Mouse (Mus musculus) left cerebral cortex, adult 2 months (tissue): ENCODE measurements around the gene Zfp446. TPM values are rescaled to one million over a fixed set of nuclear protein-coding genes. Genes with fewer than 3 reads are reported as not detected.

Source experiments
- DNase-seq, 2 experiments: peaks; one replicate each; pipeline ENCODE4 v3.0.0; 2021 to 2022; ENCODE audit warnings: low spot score in 2 of 2, mixed read lengths in 1 of 2; ENCODE audit errors: extremely low spot score in 1 of 2
- H3K27ac ChIP-seq: fragments of 200-600 bp; 2 replicates; pipeline ENCODE4 v1.8.1; 2022
- H3K4me3 ChIP-seq: fragments of 200-600 bp; 2 replicates; pipeline ENCODE4 v1.8.1; 2022
- CTCF ChIP-seq: fragments of 200-600 bp; IDR thresholded peaks from 2 replicates; pipeline ENCODE4 v1.8.1; 2022; ENCODE audit warnings: antibody characterized with exemption, mild to moderate bottlenecking, moderate library complexity
- intact Hi-C: fragments of 180-260 bp; cut with DNase I; formaldehyde crosslinking; loops from one replicate; pipeline ENCODE4 v1.15.1; 2025
- total RNA-seq, 2 experiments: library from RNA; stranded (reverse); gene quantifications; 2 replicates each; pipeline ENCODE4 v1.2.3; 2021

Gene Zfp446
- total RNA-seq, 2 experiments from 2014 or later: 7.9 to 9.0 TPM

- no peak for TF ChIP-seq CTCF
- H3K27ac ChIP-seq: no peak overlapping the region
- intact Hi-C loops: no loop called here
- no peak for DNase-seq
- no peak overlapping the region for H3K4me3 ChIP-seq
Observed at GRCm38 (mm10) chr7:12959718-12960117, 17.9 kb upstream of the Zfp446 start.

GRCm38 (mm10) chr7:12961511-12962141 is 16.0 kb upstream of the Zfp446 start:
- TF ChIP-seq CTCF: no peak
- intact Hi-C loops: no loop called here
- peak; percentile 38 to 52 for DNase-seq
- Histone ChIP-seq H3K4me3 (peak overlapping the region; percentile 50), H3K27ac (peak overlapping the region; percentile 80)

GRCm38 (mm10) chr7:12965678-12966091 is 12.0 kb upstream of the Zfp446 start, which contains the start of gene Zfp324:
TSS of gene Zfp324 (plus strand) at chr7:12965838.
- intact Hi-C loops: loop anchor here (1.0 to 2.0 kb wide), 3 partner anchors 12 to 43 kb away; partner anchors contain the start of genes Rps5 and Zfp446
- no peak for TF ChIP-seq CTCF

GRCm38 (mm10) chr7:12966104-12966845 is 11.4 kb upstream of the Zfp446 start:
- TF ChIP-seq CTCF: no peak
- Histone ChIP-seq H3K4me3 (peak overlapping the region; percentile 93), H3K27ac (peak overlapping the region; percentile 98)
- intact Hi-C loops: no loop called here
- DNase-seq: peak; percentile 56 to 66

More at GRCm38 (mm10) chr7:12965678-12966091, 12.0 kb upstream of the Zfp446 start, which contains the start of gene Zfp324:
- H3K27ac ChIP-seq: peak within 1 kb of the TSS; percentile 98
- peak within 1 kb of the TSS; percentile 93 for H3K4me3 ChIP-seq
- DNase-seq: peak; percentile 89 to 90

DNA sequence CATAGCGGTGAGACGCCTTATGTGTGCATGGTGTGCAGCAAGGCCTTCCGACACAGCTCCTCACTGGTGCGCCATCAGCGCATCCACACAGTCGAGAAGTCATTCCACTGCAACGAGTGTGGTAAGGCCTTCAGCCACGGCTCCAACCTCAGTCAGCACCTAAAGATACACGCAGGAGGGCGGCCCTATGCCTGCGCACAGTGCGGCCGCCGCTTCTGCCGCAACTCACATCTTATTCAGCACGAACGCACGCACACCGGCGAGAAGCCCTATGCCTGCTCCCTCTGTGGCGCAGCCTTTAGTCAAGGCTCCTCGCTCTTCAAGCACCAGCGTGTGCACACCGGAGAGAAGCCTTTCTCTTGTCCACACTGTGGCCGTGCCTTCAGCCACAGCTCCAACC is 6.7 kb upstream of the Zfp446 start:
- DNase-seq: no peak
- Histone ChIP-seq H3K27ac (no peak overlapping the region), H3K4me3 (no peak overlapping the region)
- no peak for TF ChIP-seq CTCF
- intact Hi-C loops: no loop called here

- peak overlapping the region; percentile 72; the same call in 1 of the 2 replicates for H3K4me3 ChIP-seq
- no peak for TF ChIP-seq CTCF
- H3K27ac ChIP-seq: peak overlapping the region; percentile 90
- intact Hi-C loops: loop anchor here (5.0 kb wide), 1 partner anchor 43 kb away; no protein-coding TSS in a partner anchor
- no peak for DNase-seq
Observed at GRCm38 (mm10) chr7:12978931-12979722, 1.5 kb downstream of the Zfp446 start.

DNA sequence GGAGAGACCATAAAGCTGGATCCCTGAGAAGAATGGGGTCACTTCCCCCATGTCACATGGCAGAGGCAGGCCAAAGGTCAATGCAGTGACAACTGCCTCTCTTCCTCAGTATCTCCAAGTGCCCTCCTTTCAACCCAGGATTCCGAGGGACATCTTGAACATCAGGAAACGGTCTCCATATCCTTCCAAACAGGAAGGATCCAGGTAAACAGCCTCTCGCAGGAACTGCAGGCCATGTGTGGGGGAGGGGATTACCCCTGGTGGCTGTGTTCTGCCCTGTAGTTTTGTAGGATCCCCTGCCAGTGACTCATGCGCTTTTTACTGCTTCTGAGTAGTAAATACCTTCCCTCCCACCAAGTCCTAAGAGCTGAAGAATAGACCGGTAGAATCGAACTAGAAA is 2.1 kb downstream of the Zfp446 start:
- DNase-seq: no peak
- intact Hi-C loops: loop anchor here (5.0 kb wide), 1 partner anchor 43 kb away; no protein-coding TSS in a partner anchor
- TF ChIP-seq CTCF: no peak
- no peak overlapping the region for H3K27ac ChIP-seq
- no peak overlapping the region for H3K4me3 ChIP-seq

- intact Hi-C loops: no loop called here
- Histone ChIP-seq H3K27ac (no peak overlapping the region), H3K4me3 (no peak overlapping the region)
- TF ChIP-seq CTCF: no peak
- DNase-seq: no peak
Observed at GRCm38 (mm10) chr7:12980291-12980690, 2.6 kb downstream of the Zfp446 start.

- DNase-seq: no peak
- H3K4me3 ChIP-seq: no peak overlapping the region
- no peak overlapping the region for H3K27ac ChIP-seq
- intact Hi-C loops: no loop called here
- TF ChIP-seq CTCF: no peak
Observed at GRCm38 (mm10) chr7:12985724-12986123, 8.1 kb downstream of the Zfp446 start.

GRCm38 (mm10) chr7:12986906-12987305 is 9.3 kb downstream of the Zfp446 start:
- TF ChIP-seq CTCF: no peak
- Histone ChIP-seq H3K4me3 (no peak overlapping the region), H3K27ac (no peak overlapping the region)
- DNase-seq: no peak
- intact Hi-C loops: no loop called here

- no peak for TF ChIP-seq CTCF
- intact Hi-C loops: no loop called here
- DNase-seq: no peak
- Histone ChIP-seq H3K4me3 (no peak overlapping the region), H3K27ac (no peak overlapping the region)
Observed at GRCm38 (mm10) chr7:12987409-12988189, 10.0 kb downstream of the Zfp446 start.
